Mouse (Mus musculus): ENCODE measurements at regions not wholly inside any gene's neighbourhood (a gene's known extent, or its start where the extent isn't known, plus 50 kb on each side); places are given as distances from the start of the nearest gene placed in this dataset.
A peak's percentile ranks its signal among the peaks of the same experiment; 100 is the strongest.

DNA sequence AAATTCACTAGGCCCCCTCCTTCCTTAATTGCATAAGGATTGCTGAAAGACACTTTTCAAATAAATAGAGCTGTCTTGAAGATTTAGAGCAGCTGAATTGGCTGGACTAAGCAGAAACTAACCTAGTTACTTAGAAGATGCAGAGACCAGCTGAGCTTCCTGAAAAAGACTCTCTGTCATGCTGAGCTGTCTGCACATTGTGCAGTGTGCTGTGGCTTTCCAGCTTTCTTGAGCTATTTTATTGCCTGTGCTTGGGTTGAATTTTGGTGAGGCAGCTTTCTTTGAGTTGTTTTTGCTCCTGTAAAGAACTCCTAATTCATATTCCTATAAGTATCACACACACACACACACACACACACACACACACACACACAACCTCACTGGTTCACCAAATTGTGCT, 532.7 kb upstream of the Hs6st1 start:
- TF ChIP-seq POLR2A (IDR thresholded peaks at IDR 0.05; ENCODE audit: low read depth, low read length) (no peak), CTCF (conservative IDR thresholded peaks at IDR 0.05; ENCODE audit: insufficient read depth, insufficient read length, low read depth, low read length) (no peak)
- Histone ChIP-seq H3K4me3 (ENCODE audit: insufficient read depth, low read depth, low read length) (no peak overlapping the region), H3K27me3 (replicated peaks; ENCODE audit: control insufficient read depth, insufficient read depth, low read length) (no peaks in the 10 kb centered on the region), H3K4me1 (ENCODE audit: control insufficient read depth, insufficient read depth, low read length) (peaks cover 2% of the 10 kb centered on the region; the same call in 1 of the 2 replicates), H3K36me3 (ENCODE audit: control insufficient read depth, insufficient read depth, low read length) (no peaks in the 10 kb centered on the region), H3K27ac (ENCODE audit: insufficient read depth, low read depth, low read length) (no peak overlapping the region)
- DNase-seq, result no peak

DNA sequence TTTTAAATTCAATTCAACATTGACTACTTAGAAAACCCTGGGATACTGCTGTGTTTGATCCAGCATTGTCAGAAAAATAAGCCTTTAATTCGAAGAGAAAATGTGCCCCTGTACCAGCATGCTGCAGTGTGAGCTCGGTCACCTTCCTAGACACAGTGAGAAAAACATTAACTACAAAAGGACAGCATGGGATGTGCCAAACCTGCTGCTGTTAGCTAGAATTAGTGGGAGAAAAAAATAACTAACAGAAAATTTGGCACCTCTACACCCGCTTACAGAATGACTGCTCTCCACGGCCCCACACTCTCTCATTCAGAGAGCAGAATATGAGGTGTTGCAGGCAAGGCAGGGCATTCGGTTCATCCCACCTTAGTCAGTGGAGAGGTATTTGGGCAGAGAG, 531.9 kb upstream of the Hs6st1 start:
- DNase-seq, result peak; percentile 71
- Histone ChIP-seq H3K4me1 (ENCODE audit: control insufficient read depth, insufficient read depth, low read length) (peaks cover 2% of the 10 kb centered on the region; the same call in 1 of the 2 replicates), H3K27me3 (replicated peaks; ENCODE audit: control insufficient read depth, insufficient read depth, low read length) (no peaks in the 10 kb centered on the region), H3K36me3 (ENCODE audit: control insufficient read depth, insufficient read depth, low read length) (no peaks in the 10 kb centered on the region), H3K27ac (ENCODE audit: insufficient read depth, low read depth, low read length) (no peak overlapping the region), H3K4me3 (ENCODE audit: insufficient read depth, low read depth, low read length) (no peak overlapping the region)
- no peak for TF ChIP-seq POLR2A (IDR thresholded peaks at IDR 0.05; ENCODE audit: low read depth, low read length)
- TF ChIP-seq CTCF (conservative IDR thresholded peaks at IDR 0.05; ENCODE audit: insufficient read depth, insufficient read length, low read depth, low read length), result no peak
- WGBS, result 47% methylated on average over 5 of the region's 5 CpGs

DNA sequence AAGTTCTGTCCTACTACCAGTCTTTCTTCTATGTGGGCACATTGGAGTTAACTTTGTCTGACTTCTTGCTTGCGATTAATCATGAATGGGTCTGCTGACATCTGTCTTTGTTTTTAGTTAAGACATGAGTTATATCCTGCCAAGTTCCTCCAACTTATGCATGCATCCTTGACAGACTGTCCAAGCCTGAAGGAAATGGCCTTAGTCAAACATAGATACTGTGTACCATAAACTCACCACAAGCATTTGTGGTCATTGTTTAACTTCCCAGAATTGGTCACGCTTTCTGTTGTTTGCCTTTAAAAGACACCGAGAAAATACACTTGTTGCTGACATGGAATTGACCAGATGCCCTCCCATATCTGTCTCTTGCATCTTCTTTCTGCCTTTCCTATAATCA, 519.4 kb upstream of the Hs6st1 start:
- TF ChIP-seq CTCF (conservative IDR thresholded peaks at IDR 0.05; ENCODE audit: insufficient read depth, insufficient read length, low read depth, low read length) (no peak), POLR2A (IDR thresholded peaks at IDR 0.05; ENCODE audit: low read depth, low read length) (no peak)
- Histone ChIP-seq H3K27ac (ENCODE audit: insufficient read depth, low read depth, low read length) (no peak overlapping the region), H3K27me3 (replicated peaks; ENCODE audit: control insufficient read depth, insufficient read depth, low read length) (no peaks in the 10 kb centered on the region), H3K4me3 (ENCODE audit: insufficient read depth, low read depth, low read length) (no peak overlapping the region), H3K36me3 (ENCODE audit: control insufficient read depth, insufficient read depth, low read length) (no peaks in the 10 kb centered on the region), H3K4me1 (ENCODE audit: control insufficient read depth, insufficient read depth, low read length) (no peaks in the 10 kb centered on the region)
- WGBS, result 48% methylated on average over 3 of the region's 3 CpGs
- DNase-seq, result no peak

DNA sequence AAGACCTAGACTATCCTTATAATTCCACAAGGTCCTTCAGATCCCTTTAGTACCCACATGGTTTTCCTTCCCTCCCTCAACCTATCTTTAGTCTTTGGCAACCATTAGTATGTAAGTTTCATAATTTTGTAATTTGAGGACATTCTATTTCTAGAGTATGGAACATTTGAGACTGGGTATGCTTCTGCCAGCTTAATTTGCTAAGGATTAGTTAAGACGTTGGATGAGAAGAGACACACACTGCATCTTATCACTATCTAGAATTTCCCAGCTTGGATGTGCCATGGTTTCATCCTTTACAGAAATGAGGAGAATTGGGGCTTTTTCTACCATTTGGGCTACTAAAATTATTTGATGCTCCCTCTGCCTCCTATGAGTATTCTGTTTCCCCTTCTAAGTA, 516.7 kb upstream of the Hs6st1 start:
- TF ChIP-seq CTCF (conservative IDR thresholded peaks at IDR 0.05; ENCODE audit: insufficient read depth, insufficient read length, low read depth, low read length), result no peak
- TF ChIP-seq POLR2A (IDR thresholded peaks at IDR 0.05; ENCODE audit: low read depth, low read length), result no peak
- Histone ChIP-seq H3K4me3 (ENCODE audit: insufficient read depth, low read depth, low read length) (no peak overlapping the region), H3K4me1 (ENCODE audit: control insufficient read depth, insufficient read depth, low read length) (no peaks in the 10 kb centered on the region), H3K27ac (ENCODE audit: insufficient read depth, low read depth, low read length) (no peak overlapping the region), H3K27me3 (replicated peaks; ENCODE audit: control insufficient read depth, insufficient read depth, low read length) (no peaks in the 10 kb centered on the region), H3K36me3 (ENCODE audit: control insufficient read depth, insufficient read depth, low read length) (no peaks in the 10 kb centered on the region)
- 91% methylated on average over 1 of the region's 1 CpGs for WGBS
- no peak for DNase-seq

DNA sequence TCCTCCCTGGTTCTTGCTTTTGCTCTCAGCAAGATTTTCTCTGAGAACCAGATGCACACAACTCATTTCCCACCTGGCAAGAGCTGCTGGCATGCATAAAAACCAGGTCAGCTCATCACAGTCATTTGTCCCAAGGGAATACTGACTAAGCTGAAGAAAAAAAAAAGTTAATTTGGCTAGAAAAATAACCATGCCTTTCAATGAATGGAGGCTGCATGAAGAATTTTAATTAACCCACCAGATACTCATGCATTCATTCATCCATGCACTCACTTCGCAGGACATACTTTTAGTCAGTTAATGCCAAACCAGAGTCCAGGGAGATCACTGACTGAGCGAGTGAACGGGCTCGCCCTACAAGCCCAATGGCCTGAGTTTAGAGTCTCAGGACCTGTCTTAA, 505.4 kb upstream of the Hs6st1 start:
- Histone ChIP-seq H3K27me3 (replicated peaks; ENCODE audit: control insufficient read depth, insufficient read depth, low read length) (no peaks in the 10 kb centered on the region), H3K4me1 (ENCODE audit: control insufficient read depth, insufficient read depth, low read length) (0 out of 2 replicates have a peak, but pooled peaks cover 3% of the 10 kb centered on the region), H3K27ac (ENCODE audit: insufficient read depth, low read depth, low read length) (no peak overlapping the region), H3K36me3 (ENCODE audit: control insufficient read depth, insufficient read depth, low read length) (no peaks in the 10 kb centered on the region), H3K4me3 (ENCODE audit: insufficient read depth, low read depth, low read length) (no peak overlapping the region)
- DNase-seq, result peak; percentile 82
- WGBS, result 35% methylated on average over 4 of the region's 4 CpGs
- TF ChIP-seq CTCF (conservative IDR thresholded peaks at IDR 0.05; ENCODE audit: insufficient read depth, insufficient read length, low read depth, low read length) (no peak), POLR2A (IDR thresholded peaks at IDR 0.05; ENCODE audit: low read depth, low read length) (no peak)

DNA sequence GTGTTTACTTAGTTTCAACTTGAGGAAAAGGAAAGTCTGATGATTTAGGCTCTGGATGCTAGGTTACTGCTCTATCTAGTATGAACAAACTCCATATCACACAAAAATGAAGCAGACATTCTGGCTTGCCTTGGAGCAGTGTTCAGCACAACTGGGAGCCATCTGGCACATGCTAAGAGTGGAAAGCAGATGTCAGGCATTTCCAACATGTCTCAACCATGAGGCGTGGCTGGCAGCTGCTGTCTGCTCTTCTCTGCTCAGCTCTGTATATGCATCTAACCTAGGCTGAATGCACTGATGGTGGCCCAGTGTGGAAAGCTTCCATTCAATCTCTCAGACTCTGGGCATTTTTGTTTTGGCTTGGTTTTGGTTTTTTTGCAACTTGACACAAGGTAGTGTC, 493.0 kb upstream of the Hs6st1 start:
- Histone ChIP-seq H3K36me3 (ENCODE audit: control insufficient read depth, insufficient read depth, low read length) (no peaks in the 10 kb centered on the region), H3K4me3 (ENCODE audit: insufficient read depth, low read depth, low read length) (no peak overlapping the region), H3K27me3 (replicated peaks; ENCODE audit: control insufficient read depth, insufficient read depth, low read length) (no peaks in the 10 kb centered on the region), H3K4me1 (ENCODE audit: control insufficient read depth, insufficient read depth, low read length) (no peaks in the 10 kb centered on the region), H3K27ac (ENCODE audit: insufficient read depth, low read depth, low read length) (no peak overlapping the region)
- 90% methylated on average over 1 of the region's 1 CpGs for WGBS
- TF ChIP-seq POLR2A (IDR thresholded peaks at IDR 0.05; ENCODE audit: low read depth, low read length), result no peak
- no peak for TF ChIP-seq CTCF (conservative IDR thresholded peaks at IDR 0.05; ENCODE audit: insufficient read depth, insufficient read length, low read depth, low read length)
- DNase-seq, result no peak

DNA sequence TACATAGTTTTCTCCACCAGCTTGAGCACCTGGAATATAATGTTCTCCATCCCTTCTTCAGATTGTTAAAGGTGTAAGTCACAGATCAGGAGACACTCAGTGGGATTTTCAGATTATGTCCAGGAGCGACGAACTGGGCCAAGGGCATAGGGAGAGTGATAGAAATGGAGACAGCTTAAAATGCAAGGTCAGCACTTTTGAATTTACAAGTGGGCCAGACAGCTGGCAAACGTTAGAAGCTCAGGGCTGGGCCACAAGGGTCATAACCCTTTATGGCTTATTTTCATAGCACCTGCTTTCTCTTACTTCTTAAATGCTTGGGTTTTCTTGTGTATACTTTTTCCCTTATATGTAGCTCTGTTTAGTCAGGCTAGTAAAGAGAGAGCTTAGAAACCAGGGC, 488.8 kb upstream of the Hs6st1 start:
- WGBS, result 66% methylated on average over 3 of the region's 3 CpGs

DNA sequence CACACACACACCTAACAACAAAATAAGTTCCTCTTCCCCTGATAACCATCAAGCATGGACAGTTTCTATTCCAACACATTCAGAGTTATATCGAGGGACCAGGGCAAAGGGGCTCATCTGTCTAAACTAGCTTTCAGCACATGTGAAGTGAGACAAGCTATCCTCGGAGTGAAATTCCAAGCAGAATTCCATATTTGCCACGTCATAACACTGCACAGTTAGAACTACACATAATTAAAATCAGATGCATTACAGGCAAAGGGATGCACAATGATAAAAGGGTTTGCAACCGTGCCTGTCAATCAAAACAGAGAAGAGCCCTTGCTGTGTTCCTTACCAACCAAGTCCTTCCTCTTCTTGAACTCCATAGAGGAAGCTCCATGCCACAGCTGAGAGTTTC, 488.2 kb upstream of the Hs6st1 start:
- no peak for TF ChIP-seq CTCF (conservative IDR thresholded peaks at IDR 0.05; ENCODE audit: insufficient read depth, insufficient read length, low read depth, low read length)
- TF ChIP-seq POLR2A (IDR thresholded peaks at IDR 0.05; ENCODE audit: low read depth, low read length), result no peak
- Histone ChIP-seq H3K4me3 (ENCODE audit: insufficient read depth, low read depth, low read length) (no peak overlapping the region), H3K27ac (ENCODE audit: insufficient read depth, low read depth, low read length) (no peak overlapping the region), H3K27me3 (replicated peaks; ENCODE audit: control insufficient read depth, insufficient read depth, low read length) (no peaks in the 10 kb centered on the region), H3K36me3 (ENCODE audit: control insufficient read depth, insufficient read depth, low read length) (no peaks in the 10 kb centered on the region), H3K4me1 (ENCODE audit: control insufficient read depth, insufficient read depth, low read length) (no peaks in the 10 kb centered on the region)
- DNase-seq, result no peak
- 72% methylated on average over 4 of the region's 4 CpGs for WGBS

More for the DNA sequence above, 488.8 kb upstream of the Hs6st1 start:
- Histone ChIP-seq H3K4me1 (ENCODE audit: control insufficient read depth, insufficient read depth, low read length) (no peaks in the 10 kb centered on the region), H3K4me3 (ENCODE audit: insufficient read depth, low read depth, low read length) (no peak overlapping the region), H3K27me3 (replicated peaks; ENCODE audit: control insufficient read depth, insufficient read depth, low read length) (no peaks in the 10 kb centered on the region), H3K36me3 (ENCODE audit: control insufficient read depth, insufficient read depth, low read length) (no peaks in the 10 kb centered on the region), H3K27ac (ENCODE audit: insufficient read depth, low read depth, low read length) (no peak overlapping the region)
- no peak for DNase-seq
- no peak for TF ChIP-seq CTCF (conservative IDR thresholded peaks at IDR 0.05; ENCODE audit: insufficient read depth, insufficient read length, low read depth, low read length)
- TF ChIP-seq POLR2A (IDR thresholded peaks at IDR 0.05; ENCODE audit: low read depth, low read length), result no peak

All from kidney, adult 2 months (tissue).